Mouse (Mus musculus) erythroblast, embryonic 14.5 days (primary cell): ENCODE data around the gene B3gnt2.

Experiments used
- GATA1 ChIP-seq: IDR thresholded peaks from 2 replicates; pipeline ENCODE4 v1.6.1; 2012; ENCODE audit warnings: low read length, inconsistent platforms, mixed read lengths
- TAL1 ChIP-seq: IDR thresholded peaks from 3 replicates; pipeline ENCODE4 v1.6.1; 2012; ENCODE audit warnings: low read length, inconsistent platforms, mixed read lengths

GRCm38 (mm10) chr11:22832600-22832999, 28.2 kb downstream of the B3gnt2 start:
- TF ChIP-seq TAL1 (no peak), GATA1 (no peak)
